Mouse (Mus musculus): ENCODE measurements at regions not wholly inside any gene's neighbourhood (a gene's known extent, or its start where the extent isn't known, plus 50 kb on each side); places are given as distances from the start of the nearest gene placed in this dataset.

GRCm38 (mm10) chr1:158170006-158170405, 186.1 kb downstream of the Brinp2 start:
- Histone ChIP-seq H3K9me3 (replicated peaks; ENCODE audit: control insufficient read depth, low read length) (0 out of 2 replicates have a peak, but pooled peaks cover 2% of the 10 kb centered on the region), H3K4me3 (ENCODE audit: low read depth, low read length) (no peak overlapping the region), H3K27ac (ENCODE audit: low read depth, low read length) (no peak overlapping the region), H3K4me2 (no peak overlapping the region), H3K4me1 (ENCODE audit: control insufficient read depth, insufficient read depth, low read length) (no peaks in the 10 kb centered on the region), H3K36me3 (ENCODE audit: control insufficient read depth, insufficient read depth, low read length) (no peaks in the 10 kb centered on the region), H3K9ac (ENCODE audit: low read depth, low read length) (no peak overlapping the region), H3K27me3 (ENCODE audit: control insufficient read depth, insufficient read depth, low read length) (no peaks in the 10 kb centered on the region)
- 57% methylated on average over 3 of the region's 3 CpGs for WGBS (ENCODE audit: insufficient replicate concordance)
- no peak for ATAC-seq (replicated peaks; ENCODE audit: insufficient number of reproducible peaks, low FRiP score, low TSS enrichment)

DNA sequence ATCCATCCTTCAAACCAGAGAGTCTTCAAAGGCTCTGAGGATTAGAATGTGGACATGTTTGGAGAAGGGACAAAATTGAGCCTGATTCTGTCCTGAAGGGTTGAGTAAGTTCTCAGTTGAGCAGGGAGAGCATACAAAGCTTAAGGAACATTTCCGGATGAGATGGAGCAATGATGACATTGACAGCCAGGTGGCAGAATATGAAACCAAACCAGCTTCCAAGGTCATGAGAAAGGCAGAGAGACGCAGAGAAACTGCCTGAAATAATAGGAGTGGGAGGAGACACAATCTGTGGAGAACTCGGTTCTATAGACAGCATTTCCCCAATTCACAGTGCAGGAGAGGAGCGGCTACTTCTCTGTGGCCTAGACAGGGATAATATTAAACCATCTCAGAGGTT, 176.0 kb downstream of the Brinp2 start:
- H3K36me3 ChIP-seq (ENCODE audit: control insufficient read depth, insufficient read depth, low read length): no peaks in the 10 kb centered on the region
- H3K27me3 ChIP-seq (ENCODE audit: control insufficient read depth, insufficient read depth, low read length): no peaks in the 10 kb centered on the region
- no peaks in the 10 kb centered on the region for H3K9me3 ChIP-seq (replicated peaks; ENCODE audit: control insufficient read depth, low read length)
- WGBS (ENCODE audit: insufficient replicate concordance): 66% methylated on average over 4 of the region's 4 CpGs
- H3K9ac ChIP-seq (ENCODE audit: low read depth, low read length): no peak overlapping the region
- no peak overlapping the region for H3K4me2 ChIP-seq
- no peaks in the 10 kb centered on the region for H3K4me1 ChIP-seq (ENCODE audit: control insufficient read depth, insufficient read depth, low read length)
- H3K4me3 ChIP-seq (ENCODE audit: low read depth, low read length): no peak overlapping the region
- H3K27ac ChIP-seq (ENCODE audit: low read depth, low read length): no peak overlapping the region
- no peak for ATAC-seq (replicated peaks; ENCODE audit: insufficient number of reproducible peaks, low FRiP score, low TSS enrichment)

GRCm38 (mm10) chr1:158181296-158181695, 174.8 kb downstream of the Brinp2 start:
- no peak overlapping the region for H3K9ac ChIP-seq (ENCODE audit: low read depth, low read length)
- no peaks in the 10 kb centered on the region for H3K27me3 ChIP-seq (ENCODE audit: control insufficient read depth, insufficient read depth, low read length)
- H3K27ac ChIP-seq (ENCODE audit: low read depth, low read length): no peak overlapping the region
- no peaks in the 10 kb centered on the region for H3K9me3 ChIP-seq (replicated peaks; ENCODE audit: control insufficient read depth, low read length)
- ATAC-seq (replicated peaks; ENCODE audit: insufficient number of reproducible peaks, low FRiP score, low TSS enrichment): no peak
- no peaks in the 10 kb centered on the region for H3K4me1 ChIP-seq (ENCODE audit: control insufficient read depth, insufficient read depth, low read length)
- 60% methylated on average over 1 of the region's 1 CpGs for WGBS (ENCODE audit: insufficient replicate concordance)
- H3K4me3 ChIP-seq (ENCODE audit: low read depth, low read length): no peak overlapping the region
- no peaks in the 10 kb centered on the region for H3K36me3 ChIP-seq (ENCODE audit: control insufficient read depth, insufficient read depth, low read length)
- no peak overlapping the region for H3K4me2 ChIP-seq

- no peaks in the 10 kb centered on the region for H3K4me1 ChIP-seq (ENCODE audit: control insufficient read depth, insufficient read depth, low read length)
- H3K36me3 ChIP-seq (ENCODE audit: control insufficient read depth, insufficient read depth, low read length): no peaks in the 10 kb centered on the region
- H3K9ac ChIP-seq (ENCODE audit: low read depth, low read length): no peak overlapping the region
- 64% methylated on average over 8 of the region's 8 CpGs for WGBS (ENCODE audit: insufficient replicate concordance)
- ATAC-seq (replicated peaks; ENCODE audit: insufficient number of reproducible peaks, low FRiP score, low TSS enrichment): no peak
- H3K27ac ChIP-seq (ENCODE audit: low read depth, low read length): no peak overlapping the region
- H3K27me3 ChIP-seq (ENCODE audit: control insufficient read depth, insufficient read depth, low read length): no peaks in the 10 kb centered on the region
- no peak overlapping the region for H3K4me3 ChIP-seq (ENCODE audit: low read depth, low read length)
- no peak overlapping the region for H3K4me2 ChIP-seq
- no peaks in the 10 kb centered on the region for H3K9me3 ChIP-seq (replicated peaks; ENCODE audit: control insufficient read depth, low read length)
These were observed 168.5 kb downstream of the Brinp2 start for GRCm38 (mm10) chr1:158187651-158188050.

- no peaks in the 10 kb centered on the region for H3K9me3 ChIP-seq (replicated peaks; ENCODE audit: control insufficient read depth, low read length)
- 58% methylated on average over 12 of the region's 12 CpGs for WGBS (ENCODE audit: insufficient replicate concordance)
- H3K27me3 ChIP-seq (ENCODE audit: control insufficient read depth, insufficient read depth, low read length): no peaks in the 10 kb centered on the region
- H3K4me2 ChIP-seq: no peak overlapping the region
- H3K27ac ChIP-seq (ENCODE audit: low read depth, low read length): no peak overlapping the region
- H3K36me3 ChIP-seq (ENCODE audit: control insufficient read depth, insufficient read depth, low read length): no peaks in the 10 kb centered on the region
- H3K4me1 ChIP-seq (ENCODE audit: control insufficient read depth, insufficient read depth, low read length): no peaks in the 10 kb centered on the region
- no peak overlapping the region for H3K9ac ChIP-seq (ENCODE audit: low read depth, low read length)
- no peak overlapping the region for H3K4me3 ChIP-seq (ENCODE audit: low read depth, low read length)
- no peak for ATAC-seq (replicated peaks; ENCODE audit: insufficient number of reproducible peaks, low FRiP score, low TSS enrichment)
These were observed 163.1 kb downstream of the Brinp2 start for GRCm38 (mm10) chr1:158192841-158193551.

- Histone ChIP-seq H3K4me3 (ENCODE audit: low read depth, low read length) (no peak overlapping the region), H3K4me1 (ENCODE audit: control insufficient read depth, insufficient read depth, low read length) (no peaks in the 10 kb centered on the region), H3K27me3 (ENCODE audit: control insufficient read depth, insufficient read depth, low read length) (no peaks in the 10 kb centered on the region), H3K4me2 (no peak overlapping the region), H3K27ac (ENCODE audit: low read depth, low read length) (no peak overlapping the region), H3K9me3 (replicated peaks; ENCODE audit: control insufficient read depth, low read length) (no peaks in the 10 kb centered on the region), H3K9ac (ENCODE audit: low read depth, low read length) (no peak overlapping the region), H3K36me3 (ENCODE audit: control insufficient read depth, insufficient read depth, low read length) (no peaks in the 10 kb centered on the region)
- ATAC-seq (replicated peaks; ENCODE audit: insufficient number of reproducible peaks, low FRiP score, low TSS enrichment): no peak
- WGBS (ENCODE audit: insufficient replicate concordance): 76% methylated on average over 12 of the region's 12 CpGs
These were observed 162.1 kb downstream of the Brinp2 start for GRCm38 (mm10) chr1:158193968-158194565.
